Mouse (Mus musculus): ENCODE data around the gene Krt9. TPM values are rescaled to one million over a fixed set of nuclear protein-coding genes. Genes with fewer than 3 reads are reported as not detected.

Gene Krt9
- not detected in 2 replicates for polyA plus RNA-seq (2012)

DNA sequence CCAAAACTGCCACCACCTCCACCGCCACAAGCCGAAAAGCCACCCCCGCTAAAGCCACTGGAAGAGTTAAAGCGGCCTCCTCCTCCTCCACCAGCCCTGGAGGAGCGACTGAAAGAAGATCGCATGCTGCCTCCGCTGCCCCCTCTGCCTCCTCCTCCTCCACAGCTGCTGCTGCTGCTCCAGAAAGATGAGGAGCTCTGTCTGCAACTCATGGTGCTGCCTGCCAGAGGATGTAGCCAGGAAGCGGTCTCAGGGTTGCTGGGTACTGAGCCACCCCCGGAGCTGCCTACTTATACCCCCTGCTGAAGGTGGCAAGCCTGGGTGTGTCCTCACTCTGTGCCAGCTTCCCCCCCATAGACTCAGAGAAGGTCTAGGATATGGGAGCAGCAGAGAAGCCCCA lies at the start of gene Krt9:
Krt9 (minus strand) TSS at position 255 of the 400 bp plus-strand sequence.

GRCm38 (mm10) chr11:100207498-100207897 lies 14.5 kb upstream of the Krt9 start, which contains the start of gene Krt14:
Gene Krt14 (minus strand): TSS chr11:100207548.

GRCm38 (mm10) chr11:100148615-100149330 lies 44.3 kb downstream of the Krt9 start, which contains the start of gene Krt19:
Gene Krt19 (minus strand): TSS chr11:100148665.

Other genes with a start within 250 kb of the Krt9 start
- gene Krtap9-5, start 244.8 kb downstream of the Krt9 start, polyA plus RNA-seq (2012) = not detected in 2 replicates
- not detected in 2 replicates for gene Krtap29-1, start 214.2 kb downstream of the Krt9 start, polyA plus RNA-seq (2012)
- gene Krtap16-1, start 206.6 kb downstream of the Krt9 start, polyA plus RNA-seq (2012) = not detected in 2 replicates
- gene Krtap17-1, start 199.3 kb downstream of the Krt9 start, polyA plus RNA-seq (2012) = not detected in 2 replicates
- gene Krt33a, start 177.0 kb downstream of the Krt9 start, polyA plus RNA-seq (2012) = not detected in 2 replicates
- not detected in 2 replicates for gene Krt33b, start 163.4 kb downstream of the Krt9 start, polyA plus RNA-seq (2012)
- not detected in 2 replicates for gene Krt34, start 151.7 kb downstream of the Krt9 start, polyA plus RNA-seq (2012)
- gene Krt31, start 142.7 kb downstream of the Krt9 start, polyA plus RNA-seq (2012) = not detected in 2 replicates
- not detected in 2 replicates for gene Krt32, start 105.0 kb downstream of the Krt9 start, polyA plus RNA-seq (2012)
- not detected in 2 replicates for gene Krt35, start 97.0 kb downstream of the Krt9 start, polyA plus RNA-seq (2012)
- not detected in 2 replicates for gene Krt36, start 87.6 kb downstream of the Krt9 start, polyA plus RNA-seq (2012)
- gene Krt13, start 71.7 kb downstream of the Krt9 start, polyA plus RNA-seq (2012) = not detected in 2 replicates
- gene Krt15, start 57.3 kb downstream of the Krt9 start, polyA plus RNA-seq (2012) = not detected in 2 replicates
- not detected in 2 replicates for gene Krt19, start 44.6 kb downstream of the Krt9 start, polyA plus RNA-seq (2012)
- gene Krt14, start 14.3 kb upstream of the Krt9 start, polyA plus RNA-seq (2012) = 0.14 and 0.15 TPM in 2 replicates
- gene Krt16, start 55.7 kb upstream of the Krt9 start, polyA plus RNA-seq (2012) = not detected in 2 replicates
- 0.05 and 0.16 TPM in 2 replicates for gene Krt17, start 67.8 kb upstream of the Krt9 start, polyA plus RNA-seq (2012)
- gene Krt42, start 76.6 kb upstream of the Krt9 start, polyA plus RNA-seq (2012) = not detected in 2 replicates
- 431 and 615 TPM in 2 replicates for gene Eif1, start 126.6 kb upstream of the Krt9 start, polyA plus RNA-seq (2012)
- not detected in 2 replicates for gene Gast, start 141.2 kb upstream of the Krt9 start, polyA plus RNA-seq (2012)
- 0.16 and 0.30 TPM in 2 replicates for gene Hap1, start 162.9 kb upstream of the Krt9 start, polyA plus RNA-seq (2012)
- gene Jup, start 204.5 kb upstream of the Krt9 start, polyA plus RNA-seq (2012) = 12.4 and 15.2 TPM in 2 replicates
- gene P3h4, start 221.6 kb upstream of the Krt9 start, polyA plus RNA-seq (2012) = 0.22 and 0.68 TPM in 2 replicates
- gene Fkbp10, start 222.5 kb upstream of the Krt9 start, polyA plus RNA-seq (2012) = 0.29 and 0.64 TPM in 2 replicates
- gene Nt5c3b, start 248.6 kb upstream of the Krt9 start, polyA plus RNA-seq (2012) = 70.0 and 73.2 TPM in 2 replicates
- gene Klhl10, start 248.7 kb upstream of the Krt9 start, polyA plus RNA-seq (2012) = 0.12 TPM in 2 replicates

All from megakaryocyte-erythroid progenitor cell, adult 5 weeks (primary cell).